Mouse (Mus musculus) liver, embryonic 11.5 days (tissue): ENCODE results near the gene Ccl2. TPM values are rescaled to one million over a fixed set of nuclear protein-coding genes. Genes with fewer than 3 reads are reported as not detected.

Experiments
- ATAC-seq: fragments of 200-750 bp; cut with Nextera tagmentation; replicated peaks from 2 replicates; pipeline ENCODE4 v1.8.0; 2017; ENCODE audit warnings: moderate number of reproducible peaks, mild to moderate bottlenecking, moderate TSS enrichment, moderate library complexity; ENCODE audit not compliant: low FRiP score
- DNase-seq: peaks from one replicate; pipeline ENCODE4 v3.0.0-alpha.2; 2017; ENCODE audit warnings: low spot score
- H3K27ac ChIP-seq: fragments of 300-500 bp; sonication (generic); 2 replicates; pipeline ENCODE4 v1.5.1; 2014; ENCODE audit warnings: mild to moderate bottlenecking, low read depth, low read length, control low read depth
- H3K27me3 ChIP-seq: fragments of 300-500 bp; sonication (generic); replicated peaks from 2 replicates; pipeline ENCODE4 v1.6.1; 2014; ENCODE audit warnings: low read length, mixed read lengths; ENCODE audit not compliant: control insufficient read depth, insufficient read depth
- H3K36me3 ChIP-seq: fragments of 300-500 bp; sonication (generic); 2 replicates; pipeline ENCODE4 v1.6.1; 2014; ENCODE audit warnings: mild to moderate bottlenecking, low read length, moderate library complexity, mixed read lengths; ENCODE audit not compliant: control insufficient read depth, insufficient read depth
- H3K4me1 ChIP-seq: fragments of 300-500 bp; sonication (generic); replicated peaks from 2 replicates; pipeline ENCODE4 v1.6.1; 2014; ENCODE audit warnings: low read length, mixed read lengths; ENCODE audit not compliant: control insufficient read depth, insufficient read depth
- H3K4me2 ChIP-seq: fragments of 300-500 bp; sonication (generic); 2 replicates; pipeline ENCODE4 v1.6.1; 2014; ENCODE audit warnings: mild to moderate bottlenecking, control low read depth, moderate library complexity
- H3K4me3 ChIP-seq: fragments of 300-500 bp; sonication (generic); 2 replicates; pipeline ENCODE4 v1.5.1; 2014; ENCODE audit warnings: low read depth, low read length, control low read depth
- H3K9ac ChIP-seq: fragments of 300-500 bp; sonication (generic); 2 replicates; pipeline ENCODE4 v1.6.1; 2014; ENCODE audit warnings: low read depth, low read length, control low read depth
- H3K9me3 ChIP-seq: fragments of 300-500 bp; sonication (generic); 2 replicates; pipeline ENCODE4 v1.6.1; 2016; ENCODE audit warnings: low read length, inconsistent platforms, mixed read lengths; ENCODE audit not compliant: control insufficient read depth
- WGBS: fragments of 180-500 bp; shearing (Covaris S2); extraction: QIAGEN DNeasy Blood & Tissue Kit; methylation state at CpG from one replicate; pipeline ENCODE4 v1.1.7; 2014; 5-methylcytosine and 5-hydroxymethylcytosine counted together
- polyA plus RNA-seq: library from polyadenylated mRNA; unstranded; fragments of >200 nt; fragmentation: Nextera tagmentation; extraction: Ambion mirVana; gene quantifications from 2 replicates; pipeline ENCODE4 v1.2.1, GENCODE M21; 2014

Gene Ccl2
- polyA plus RNA-seq, 1 experiment from 2014 or later: 1.4 TPM

DNA sequence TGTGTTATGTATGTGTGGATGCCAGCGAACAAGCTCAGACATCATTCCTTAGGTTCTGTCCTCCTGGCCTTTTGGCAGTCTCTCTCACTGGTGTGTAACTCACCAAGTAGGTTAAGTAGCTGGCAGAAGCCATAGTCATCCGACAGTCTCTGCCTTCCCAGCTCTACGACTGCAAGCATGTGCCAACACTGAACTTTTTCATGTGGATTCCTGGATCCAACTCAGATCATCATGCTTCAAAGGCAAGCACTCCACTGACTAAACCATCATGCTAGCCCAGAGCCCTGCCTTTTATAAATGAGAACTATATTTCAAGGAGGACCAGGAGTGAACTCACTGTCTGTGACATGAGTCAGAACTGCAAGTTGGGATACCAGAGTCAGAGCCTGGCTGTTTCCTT is 38.3 kb downstream of the Ccl2 start:
- H3K4me3 ChIP-seq: no peak overlapping the region
- no peak for DNase-seq
- no peaks in the 10 kb centered on the region for H3K36me3 ChIP-seq
- H3K27me3 ChIP-seq: no peaks in the 10 kb centered on the region
- WGBS: 85% methylated on average over 3 of the region's 3 CpGs
- H3K4me1 ChIP-seq: no peaks in the 10 kb centered on the region
- H3K27ac ChIP-seq: no peak overlapping the region
- no peak for ATAC-seq
- no peak overlapping the region for H3K4me2 ChIP-seq
- no peaks in the 10 kb centered on the region for H3K9me3 ChIP-seq
- H3K9ac ChIP-seq: no peak overlapping the region

DNA sequence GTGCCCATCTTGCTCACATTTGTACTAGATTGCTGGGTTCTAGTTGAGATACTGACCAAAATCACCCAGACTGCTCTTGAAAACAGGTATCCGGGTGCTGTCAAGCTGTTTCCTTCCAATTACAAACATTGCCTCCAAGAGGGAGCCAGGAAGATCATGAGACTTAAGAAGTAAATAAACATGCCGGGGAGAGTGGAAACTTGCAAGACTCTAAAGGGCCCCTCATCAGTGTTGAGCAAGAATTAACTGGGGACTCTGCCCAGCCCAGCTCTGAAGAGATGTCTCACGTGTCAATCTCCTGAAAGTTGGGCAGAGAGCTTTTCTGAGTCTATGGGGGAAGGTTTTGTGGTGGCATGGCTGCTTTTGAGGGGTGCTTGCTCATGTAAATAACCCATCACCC is 41.7 kb downstream of the Ccl2 start:
- H3K9ac ChIP-seq: no peak overlapping the region
- H3K4me2 ChIP-seq: no peak overlapping the region
- H3K9me3 ChIP-seq: no peaks in the 10 kb centered on the region
- no peaks in the 10 kb centered on the region for H3K4me1 ChIP-seq
- no peak overlapping the region for H3K27ac ChIP-seq
- WGBS: 61% methylated on average over 3 of the region's 3 CpGs
- DNase-seq (no peak), ATAC-seq (no peak)
- H3K27me3 ChIP-seq: no peaks in the 10 kb centered on the region
- H3K36me3 ChIP-seq: no peaks in the 10 kb centered on the region
- no peak overlapping the region for H3K4me3 ChIP-seq

DNA sequence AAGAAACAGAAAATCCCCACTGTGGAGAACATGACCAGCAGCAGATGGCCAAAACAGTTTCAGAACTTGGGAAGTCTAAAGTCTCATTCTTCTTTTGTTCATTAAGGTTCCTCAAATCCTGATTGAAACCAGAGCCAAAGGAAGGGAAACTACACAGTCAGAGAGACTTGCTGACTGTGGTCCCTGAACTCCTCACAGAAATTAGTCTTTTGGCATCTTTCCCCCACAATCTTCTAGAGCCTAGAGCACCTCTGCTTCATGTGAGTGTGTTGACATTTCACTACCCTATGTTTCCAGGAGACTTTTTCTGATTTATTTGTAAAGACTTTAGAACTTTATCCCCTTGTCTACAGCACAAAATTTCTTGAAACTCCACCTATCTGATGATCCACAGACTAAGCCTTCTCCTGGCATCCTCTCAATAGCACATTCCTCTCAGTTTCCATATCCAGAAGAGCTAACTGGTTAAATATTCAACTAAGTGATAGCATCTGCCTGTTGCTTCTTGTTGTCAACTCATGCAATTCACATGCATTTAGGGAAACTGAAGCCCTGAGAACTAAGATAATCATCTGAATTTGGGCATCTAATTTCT is 42.9 kb downstream of the Ccl2 start:
- no peaks in the 10 kb centered on the region for H3K9me3 ChIP-seq
- H3K4me3 ChIP-seq: no peak overlapping the region
- DNase-seq (no peak), ATAC-seq (no peak)
- H3K27ac ChIP-seq: no peak overlapping the region
- H3K36me3 ChIP-seq: no peaks in the 10 kb centered on the region
- no peaks in the 10 kb centered on the region for H3K4me1 ChIP-seq
- H3K4me2 ChIP-seq: no peak overlapping the region
- no peaks in the 10 kb centered on the region for H3K27me3 ChIP-seq
- no peak overlapping the region for H3K9ac ChIP-seq

DNA sequence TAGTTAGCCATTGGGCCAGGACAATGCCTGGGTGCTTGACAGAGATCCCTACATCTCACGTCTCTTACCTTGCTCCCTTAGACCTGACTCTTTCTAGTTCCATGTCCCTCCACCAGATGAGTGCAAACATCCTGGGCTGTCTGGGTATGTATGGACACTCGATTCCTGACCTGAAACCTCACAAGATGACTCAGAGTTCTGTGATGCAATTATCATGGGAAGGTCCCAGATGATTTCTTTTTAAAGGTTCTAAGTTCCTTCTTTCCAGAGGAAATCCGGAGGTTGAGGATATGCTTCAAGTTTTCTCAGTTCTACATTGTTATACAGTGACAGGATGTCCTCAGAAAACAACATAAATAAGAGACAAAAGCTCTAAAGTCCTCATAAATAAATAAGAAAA is 45.5 kb downstream of the Ccl2 start:
- H3K4me3 ChIP-seq: no peak overlapping the region
- no peak overlapping the region for H3K4me2 ChIP-seq
- ATAC-seq (no peak), DNase-seq (no peak)
- H3K36me3 ChIP-seq: no peaks in the 10 kb centered on the region
- no peaks in the 10 kb centered on the region for H3K27me3 ChIP-seq
- WGBS: 62% methylated on average over 3 of the region's 3 CpGs
- H3K9me3 ChIP-seq: no peaks in the 10 kb centered on the region
- no peaks in the 10 kb centered on the region for H3K4me1 ChIP-seq
- H3K9ac ChIP-seq: no peak overlapping the region
- H3K27ac ChIP-seq: no peak overlapping the region

DNA sequence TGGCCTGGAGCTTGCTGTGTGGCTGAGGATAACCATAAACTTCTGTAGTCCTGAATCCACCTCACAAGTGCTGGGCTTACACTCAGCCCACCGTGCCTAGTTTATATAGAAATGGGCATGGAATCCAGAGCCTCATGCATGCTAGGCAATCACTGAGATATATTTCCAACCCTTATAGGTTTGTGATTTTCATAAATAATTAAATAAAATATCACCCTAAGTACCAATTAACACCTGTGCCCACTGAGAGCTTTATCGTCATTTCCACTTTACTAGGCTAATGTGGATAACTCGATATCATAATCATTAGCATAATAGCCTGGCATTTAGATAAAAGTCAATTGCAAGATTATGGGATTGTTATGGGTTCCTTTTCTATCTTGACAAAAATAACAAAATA is 49.0 kb downstream of the Ccl2 start:
- ATAC-seq (no peak), DNase-seq (no peak)
- H3K36me3 ChIP-seq: no peaks in the 10 kb centered on the region
- no peak overlapping the region for H3K9ac ChIP-seq
- no peaks in the 10 kb centered on the region for H3K4me1 ChIP-seq
- H3K9me3 ChIP-seq: no peaks in the 10 kb centered on the region
- WGBS: 91% methylated on average over 3 of the region's 3 CpGs
- no peak overlapping the region for H3K4me3 ChIP-seq
- no peaks in the 10 kb centered on the region for H3K27me3 ChIP-seq
- H3K27ac ChIP-seq: no peak overlapping the region
- no peak overlapping the region for H3K4me2 ChIP-seq

Other genes with a start within 250 kb of the Ccl2 start
- gene 5530401A14Rik, start 174.9 kb upstream of the Ccl2 start, polyA plus RNA-seq: not detected in 2 replicates
- gene Asic2, start 67.1 kb upstream of the Ccl2 start, polyA plus RNA-seq: 0.18 and 0.27 TPM in 2 replicates
- gene Gm17268, start 3.0 kb downstream of the Ccl2 start, polyA plus RNA-seq: not detected in 2 replicates
- gene Ccl7, start 10.1 kb downstream of the Ccl2 start, polyA plus RNA-seq: 0.36 and 0.39 TPM in 2 replicates
- gene Ccl11, start 22.3 kb downstream of the Ccl2 start, polyA plus RNA-seq: not detected in 2 replicates
- 0.38 TPM in 1 of 2 replicates, not detected in the other for gene Ccl12, start 66.3 kb downstream of the Ccl2 start, polyA plus RNA-seq
- not detected in 2 replicates for gene Ccl8, start 79.6 kb downstream of the Ccl2 start, polyA plus RNA-seq